Mouse (Mus musculus) heart, embryonic 14.5 days (tissue): Measurements from ENCODE around the gene Gper1. TPM values are rescaled to one million over a fixed set of nuclear protein-coding genes. Genes with fewer than 3 reads are reported as not detected.

Experiments
- ATAC-seq: fragments of 200-750 bp; cut with Nextera tagmentation; 2 replicates; pipeline ENCODE4 v1.8.0; 2017; ENCODE audit warnings: low read depth, moderate TSS enrichment; ENCODE audit not compliant: insufficient number of reproducible peaks, insufficient read depth, low FRiP score
- H3K27ac ChIP-seq, 2 experiments: fragments of 200-500 bp in 1 of 2; fragments of 300-500 bp in 1 of 2; sonication (generic) in 1 of 2; replicated peaks in 1 of 2; 2 replicates each; pipeline ENCODE4 v1.5.1; 2012 to 2014; ENCODE audit warnings: low read depth in 2 of 2, low read length in 2 of 2, control low read depth in 1 of 2, mild to moderate bottlenecking in 1 of 2, mixed read lengths in 1 of 2; ENCODE audit not compliant: control insufficient read depth in 1 of 2, insufficient read depth in 1 of 2
- H3K27me3 ChIP-seq: fragments of 300-500 bp; sonication (generic); 2 replicates; pipeline ENCODE4 v1.6.1; 2014; ENCODE audit warnings: mild to moderate bottlenecking, low read length, control low read depth; ENCODE audit not compliant: control insufficient read depth, insufficient read depth
- H3K36me3 ChIP-seq: fragments of 300-500 bp; sonication (generic); 2 replicates; pipeline ENCODE4 v1.6.1; 2014; ENCODE audit warnings: mild to moderate bottlenecking, control low read depth, low read length, mixed read lengths; ENCODE audit not compliant: control insufficient read depth, insufficient read depth
- H3K4me1 ChIP-seq, 2 experiments: fragments of 200-500 bp in 1 of 2; fragments of 300-500 bp in 1 of 2; sonication (generic) in 1 of 2; 2 replicates each; pipeline ENCODE4 v1.6.1; 2012 to 2014; ENCODE audit warnings: low read length in 2 of 2, control low read depth in 1 of 2, mixed read lengths in 1 of 2; ENCODE audit not compliant: control insufficient read depth in 2 of 2, insufficient read depth in 2 of 2
- H3K4me2 ChIP-seq: fragments of 300-500 bp; sonication (generic); 2 replicates; pipeline ENCODE4 v1.6.1; 2014; ENCODE audit warnings: mild to moderate bottlenecking, low read length
- H3K4me3 ChIP-seq, 2 experiments: fragments of 200-500 bp in 1 of 2; fragments of 300-500 bp in 1 of 2; sonication (generic) in 1 of 2; 2 replicates each; pipeline ENCODE4 v1.5.1; 2012 to 2014; ENCODE audit warnings: low read length in 2 of 2, mild to moderate bottlenecking in 2 of 2, control low read depth in 1 of 2, low read depth in 1 of 2, moderate library complexity in 1 of 2; ENCODE audit not compliant: control insufficient read depth in 1 of 2, insufficient read depth in 1 of 2
- H3K9ac ChIP-seq: fragments of 300-500 bp; sonication (generic); 2 replicates; pipeline ENCODE4 v1.6.1; 2014; ENCODE audit warnings: mild to moderate bottlenecking, low read length
- H3K9me3 ChIP-seq: fragments of 300-500 bp; sonication (generic); 2 replicates; pipeline ENCODE4 v1.6.1; 2016; ENCODE audit warnings: low read length, control low read depth; ENCODE audit not compliant: control insufficient read depth
- WGBS: fragments of 180-500 bp; shearing (Covaris S2); extraction: QIAGEN DNeasy Blood & Tissue Kit; methylation state at CpG from one replicate; pipeline ENCODE4 v1.1.7; 2014; 5-methylcytosine and 5-hydroxymethylcytosine counted together
- polyA plus RNA-seq: library from polyadenylated mRNA; unstranded; fragments of >200 nt; fragmentation: Nextera tagmentation; extraction: Ambion mirVana; gene quantifications from 2 replicates; pipeline ENCODE4 v1.2.1, GENCODE M21; 2014

The Gper1 gene
- polyA plus RNA-seq, 1 experiment from 2014 or later: 1.8 TPM

DNA sequence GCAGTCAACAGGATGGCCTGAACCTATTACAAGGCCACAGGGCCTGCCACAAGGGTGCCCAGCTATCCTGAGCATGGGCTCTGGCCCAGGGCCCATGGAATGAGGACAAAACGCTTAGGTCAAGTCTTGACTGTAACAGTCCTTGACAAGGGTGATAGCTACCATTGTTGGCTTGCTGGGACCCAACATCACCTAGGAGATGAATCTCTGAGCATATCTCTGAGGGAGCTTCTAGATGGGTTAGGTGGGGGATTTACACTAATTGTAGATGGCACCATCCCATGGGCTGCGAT lies 18.7 kb downstream of the Gper1 start:
- Histone ChIP-seq H3K9ac (no peak overlapping the region), H3K27me3 (no peaks in the 10 kb centered on the region), H3K36me3 (no peaks in the 10 kb centered on the region), H3K4me3 (no peak overlapping the region), H3K27ac (no peak overlapping the region), H3K4me1 (no peaks in the 10 kb centered on the region; a peak in 1 of 4 replicates), H3K9me3 (no peaks in the 10 kb centered on the region), H3K4me2 (no peak overlapping the region)
- no peak for ATAC-seq
- WGBS: 84% methylated on average over 2 of the region's 2 CpGs

DNA sequence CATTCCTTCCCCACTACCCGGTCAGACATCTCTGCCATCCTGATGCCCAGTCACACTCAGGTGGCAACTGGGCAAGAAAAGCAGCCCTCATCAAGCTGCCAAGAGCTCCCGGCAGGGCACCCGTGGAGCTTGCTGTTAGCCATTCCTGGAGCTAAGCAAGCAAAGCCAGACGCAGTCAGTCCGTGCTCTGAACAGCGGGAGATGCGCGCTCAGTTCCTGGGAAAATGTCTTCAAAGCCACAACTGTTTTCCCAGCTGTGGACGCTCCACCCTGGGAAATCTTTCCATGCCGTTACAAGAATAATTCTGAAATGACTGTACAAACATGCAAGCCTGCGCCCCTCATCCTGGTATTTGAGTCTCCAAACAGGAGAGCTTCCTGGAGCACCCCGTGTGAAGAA lies 19.5 kb downstream of the Gper1 start:
- Histone ChIP-seq H3K27me3 (no peaks in the 10 kb centered on the region), H3K27ac (no peak overlapping the region), H3K36me3 (no peaks in the 10 kb centered on the region), H3K9me3 (no peaks in the 10 kb centered on the region), H3K4me3 (no peak overlapping the region), H3K4me1 (no peaks in the 10 kb centered on the region; a peak in 1 of 4 replicates), H3K4me2 (no peak overlapping the region), H3K9ac (no peak overlapping the region)
- no peak for ATAC-seq
- 78% methylated on average over 12 of the region's 12 CpGs for WGBS

DNA sequence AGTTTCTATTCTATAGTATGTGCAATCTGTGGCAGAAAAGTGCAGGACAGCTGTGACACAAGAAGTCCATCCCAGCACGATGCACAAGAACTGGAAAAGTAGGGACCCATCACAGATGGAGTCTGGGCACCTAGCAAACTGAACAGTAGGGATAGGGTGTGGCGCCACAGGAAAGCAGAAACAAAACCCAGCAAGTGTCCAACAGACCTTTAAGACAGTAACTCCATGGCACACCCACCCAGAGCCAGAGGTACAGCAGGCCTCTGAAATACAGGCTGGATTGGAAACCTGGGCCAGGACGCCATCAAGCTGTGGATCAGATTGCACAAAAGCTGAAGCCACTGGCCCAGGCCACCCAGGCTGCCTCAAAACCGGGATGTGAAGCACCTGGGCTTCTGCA lies 20.0 kb downstream of the Gper1 start:
- H3K4me3 ChIP-seq: no peak overlapping the region

DNA sequence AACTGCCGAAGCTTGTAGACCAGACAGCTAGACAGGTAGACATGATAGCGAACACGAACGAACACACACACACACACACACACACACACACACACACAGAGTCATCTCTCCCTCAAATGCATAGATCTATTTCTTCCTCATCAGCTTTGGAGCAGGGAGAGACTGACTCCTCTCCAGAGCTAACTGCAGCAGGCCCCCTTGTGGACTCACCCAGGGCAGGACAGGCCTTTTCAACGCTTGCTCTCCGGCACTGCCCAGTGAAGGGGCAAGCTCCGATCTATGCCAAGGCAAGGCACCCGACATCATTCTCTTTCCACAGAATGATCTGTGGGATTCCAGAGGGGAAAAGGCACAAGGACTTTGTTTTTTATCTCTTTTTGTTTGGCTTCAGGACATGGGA lies 22.3 kb downstream of the Gper1 start:
- H3K4me1 ChIP-seq: peaks cover 8 to 11% of the 10 kb centered on the region in 2 experiments; a peak in 3 of 4 replicates
- no peak overlapping the region for H3K9ac ChIP-seq
- H3K4me3 ChIP-seq: no peak overlapping the region
- H3K27ac ChIP-seq: no peak overlapping the region
- WGBS: 79% methylated on average over 8 of the region's 8 CpGs
- H3K9me3 ChIP-seq: no peaks in the 10 kb centered on the region
- no peaks in the 10 kb centered on the region for H3K36me3 ChIP-seq
- H3K27me3 ChIP-seq: no peaks in the 10 kb centered on the region
- H3K4me2 ChIP-seq: no peak overlapping the region
- ATAC-seq: no peak

More for the DNA sequence above, 20.0 kb downstream of the Gper1 start:
- 85% methylated on average over 4 of the region's 4 CpGs for WGBS
- Histone ChIP-seq H3K36me3 (no peaks in the 10 kb centered on the region), H3K4me2 (no peak overlapping the region), H3K9me3 (no peaks in the 10 kb centered on the region), H3K9ac (no peak overlapping the region), H3K4me1 (no peaks in the 10 kb centered on the region; a peak in 1 of 4 replicates), H3K27ac (no peak overlapping the region), H3K27me3 (no peaks in the 10 kb centered on the region)
- ATAC-seq: no peak

DNA sequence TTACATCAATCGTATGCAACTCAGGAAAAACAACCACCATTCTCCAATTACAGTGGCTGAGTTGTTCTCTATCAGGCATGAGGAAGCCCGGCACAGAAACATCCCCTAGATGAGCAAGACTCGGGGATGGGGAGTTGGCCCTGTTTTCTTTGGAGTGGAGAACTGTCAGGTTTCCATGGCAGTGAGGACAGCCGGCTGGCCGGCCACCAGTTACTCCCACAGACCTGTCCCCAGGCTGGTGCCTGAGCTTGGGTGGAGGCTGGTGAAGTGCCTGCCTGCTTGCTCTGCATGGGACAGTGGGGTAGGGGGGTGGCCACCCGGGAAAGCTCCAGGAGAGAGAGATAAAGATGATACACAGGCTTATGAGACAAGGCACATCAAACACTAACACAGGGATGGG lies 25.1 kb downstream of the Gper1 start:
- ATAC-seq: no peak
- 59% methylated on average over 6 of the region's 6 CpGs for WGBS

DNA sequence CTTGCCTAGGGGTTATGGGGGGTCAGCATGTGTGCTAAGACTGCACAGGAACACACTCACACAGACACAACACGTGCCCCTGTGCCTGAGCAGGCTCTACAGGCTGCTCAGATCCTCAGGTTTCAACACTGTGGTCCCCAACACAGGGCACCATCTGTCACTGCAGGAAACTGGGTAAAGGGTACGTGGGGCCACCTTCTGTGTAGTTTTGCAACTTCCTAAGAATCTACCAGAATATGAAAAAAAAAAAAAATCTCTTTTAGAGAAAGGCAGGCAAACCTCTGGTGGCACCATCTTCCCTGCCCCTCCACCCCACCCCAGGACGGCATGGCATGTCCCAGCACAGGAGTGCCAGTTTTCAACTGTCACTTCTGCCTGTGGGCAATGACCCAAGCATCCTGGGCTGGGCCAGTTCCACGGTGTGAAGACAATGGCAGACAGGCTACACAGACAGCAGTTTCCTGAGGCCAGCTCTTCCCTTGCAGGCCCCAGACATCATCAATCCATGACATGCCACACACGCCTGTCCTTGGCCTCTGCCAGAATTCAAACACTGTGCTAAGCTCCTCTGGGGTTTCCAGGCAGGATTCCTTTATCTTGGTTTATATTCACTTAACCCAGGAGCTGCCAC lies 26.3 kb downstream of the Gper1 start:
- no peak for ATAC-seq
- H3K4me3 ChIP-seq: no peak overlapping the region
- H3K4me2 ChIP-seq: no peak overlapping the region
- peaks cover 8 to 11% of the 10 kb centered on the region in 2 experiments; a peak in 3 of 4 replicates for H3K4me1 ChIP-seq
- no peaks in the 10 kb centered on the region for H3K27me3 ChIP-seq
- H3K9ac ChIP-seq: no peak overlapping the region
- 0 out of 2 replicates have a peak, but pooled peaks cover 2% of the 10 kb centered on the region for H3K36me3 ChIP-seq
- no peaks in the 10 kb centered on the region for H3K9me3 ChIP-seq
- 51% methylated on average over 5 of the region's 5 CpGs for WGBS
- H3K27ac ChIP-seq: no peak overlapping the region

More for the DNA sequence above, 25.1 kb downstream of the Gper1 start:
- Histone ChIP-seq H3K27me3 (no peaks in the 10 kb centered on the region), H3K9me3 (no peaks in the 10 kb centered on the region), H3K27ac (no peak overlapping the region), H3K36me3 (no peaks in the 10 kb centered on the region), H3K4me2 (no peak overlapping the region), H3K4me3 (no peak overlapping the region), H3K9ac (no peak overlapping the region), H3K4me1 (peaks cover 8 to 11% of the 10 kb centered on the region in 2 experiments; a peak in 3 of 4 replicates)

DNA sequence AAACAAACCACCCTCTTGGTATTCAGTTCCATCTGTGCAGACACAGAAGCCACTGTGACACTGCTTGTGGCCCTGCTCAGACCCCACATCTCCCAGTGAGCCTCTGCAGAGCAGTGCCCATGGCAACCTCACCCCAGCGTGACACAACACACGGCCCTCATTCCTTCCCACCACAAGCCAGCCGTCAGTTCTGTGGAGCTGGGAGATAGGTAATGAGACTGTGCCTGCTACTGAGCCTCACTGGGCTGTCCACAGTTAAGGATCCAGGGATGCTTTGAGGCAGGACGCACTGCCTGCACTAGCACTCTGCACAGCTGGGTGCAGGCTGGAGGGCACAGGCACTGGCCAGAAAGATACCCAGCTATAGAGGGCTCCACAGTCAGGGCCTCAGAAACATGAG lies 27.0 kb downstream of the Gper1 start:
- H3K4me2 ChIP-seq: no peak overlapping the region
- no peak for ATAC-seq
- H3K27me3 ChIP-seq: no peaks in the 10 kb centered on the region
- H3K9me3 ChIP-seq: no peaks in the 10 kb centered on the region
- WGBS: 42% methylated on average over 4 of the region's 4 CpGs
- H3K4me3 ChIP-seq: no peak overlapping the region
- peaks cover 5% of the 10 kb centered on the region; the same call in 1 of the 2 replicates for H3K36me3 ChIP-seq
- H3K9ac ChIP-seq: no peak overlapping the region
- peaks cover 8 to 11% of the 10 kb centered on the region in 2 experiments; a peak in 3 of 4 replicates for H3K4me1 ChIP-seq
- no peak overlapping the region for H3K27ac ChIP-seq

DNA sequence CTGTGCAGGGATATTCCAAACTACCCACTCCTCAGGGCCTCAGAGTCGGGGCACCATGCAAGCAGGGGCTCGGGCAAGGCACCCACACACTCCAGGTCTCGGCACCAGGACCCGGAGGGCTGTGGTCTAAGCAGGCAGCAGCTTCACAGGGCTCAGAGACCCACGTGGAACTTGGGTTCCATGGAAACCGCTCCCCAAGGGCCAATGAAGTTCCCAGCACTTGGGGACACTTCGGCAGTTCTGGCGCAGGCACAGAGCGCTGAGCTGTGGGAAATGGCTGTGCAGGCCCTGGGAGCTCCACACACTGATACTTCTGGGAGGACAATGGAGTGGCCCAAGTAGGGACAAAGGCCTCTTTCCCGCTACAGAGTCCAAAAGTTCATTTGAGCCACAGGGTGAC lies 30.1 kb downstream of the Gper1 start:
- H3K27ac ChIP-seq: no peak overlapping the region
- H3K4me2 ChIP-seq: no peak overlapping the region
- no peak for ATAC-seq
- H3K4me3 ChIP-seq: no peak overlapping the region
- no peaks in the 10 kb centered on the region for H3K27me3 ChIP-seq
- WGBS: 85% methylated on average over 10 of the region's 10 CpGs
- peaks cover 9% of the 10 kb centered on the region; the same call in 1 of the 2 replicates for H3K36me3 ChIP-seq
- H3K9me3 ChIP-seq: no peaks in the 10 kb centered on the region
- peaks cover 8 to 11% of the 10 kb centered on the region in 2 experiments; a peak in 3 of 4 replicates for H3K4me1 ChIP-seq
- H3K9ac ChIP-seq: no peak overlapping the region
